Mouse (Mus musculus) central nervous system, embryonic 18 days (tissue): Measurements from ENCODE around the gene Kcnip2. TPM values are rescaled to one million over a fixed set of nuclear protein-coding genes. Genes with fewer than 3 reads are reported as not detected.

Experiments used
- polyA plus RNA-seq: library from polyadenylated mRNA; depleted of rRNA; stranded (reverse); fragments of >200 nt; gene quantifications from 2 replicates; pipeline ENCODE4 v1.2.3, GENCODE M21; 2012; rRNA removed

Kcnip2 gene
- polyA plus RNA-seq, result 31.4 and 35.2 TPM in 2 replicates

DNA sequence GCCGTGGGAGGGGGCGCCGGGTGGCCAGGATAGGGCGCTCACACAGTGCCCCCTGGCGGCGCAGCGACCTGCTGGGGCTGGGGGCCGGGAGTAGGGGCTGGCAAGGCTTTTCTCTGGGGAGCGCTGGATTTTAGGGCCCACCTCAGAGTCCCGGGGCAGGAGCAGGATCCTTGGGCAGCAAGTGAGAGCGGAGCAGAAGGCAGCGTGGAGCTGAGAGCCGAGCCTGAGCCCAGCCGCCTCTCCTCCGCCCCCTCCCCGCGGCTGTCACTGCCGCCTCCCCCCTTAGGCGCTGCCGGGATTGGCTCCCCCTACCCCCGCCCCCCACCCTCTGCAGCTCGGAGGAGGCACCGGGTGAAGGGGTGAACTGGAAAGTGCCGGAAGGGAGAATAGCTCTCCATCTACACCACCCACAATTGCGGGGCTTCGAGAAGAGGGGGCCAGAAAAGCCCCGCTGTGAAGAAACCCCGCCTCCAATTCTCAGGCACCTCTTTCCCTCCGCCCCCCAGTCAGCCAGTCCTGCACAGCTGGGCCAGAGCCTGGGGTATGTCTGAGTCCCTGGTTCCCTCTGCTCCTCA lies at the start of gene Kcnip2:
Gene Kcnip2 (minus strand): TSS at position 231 of the 575 bp plus-strand sequence.

DNA sequence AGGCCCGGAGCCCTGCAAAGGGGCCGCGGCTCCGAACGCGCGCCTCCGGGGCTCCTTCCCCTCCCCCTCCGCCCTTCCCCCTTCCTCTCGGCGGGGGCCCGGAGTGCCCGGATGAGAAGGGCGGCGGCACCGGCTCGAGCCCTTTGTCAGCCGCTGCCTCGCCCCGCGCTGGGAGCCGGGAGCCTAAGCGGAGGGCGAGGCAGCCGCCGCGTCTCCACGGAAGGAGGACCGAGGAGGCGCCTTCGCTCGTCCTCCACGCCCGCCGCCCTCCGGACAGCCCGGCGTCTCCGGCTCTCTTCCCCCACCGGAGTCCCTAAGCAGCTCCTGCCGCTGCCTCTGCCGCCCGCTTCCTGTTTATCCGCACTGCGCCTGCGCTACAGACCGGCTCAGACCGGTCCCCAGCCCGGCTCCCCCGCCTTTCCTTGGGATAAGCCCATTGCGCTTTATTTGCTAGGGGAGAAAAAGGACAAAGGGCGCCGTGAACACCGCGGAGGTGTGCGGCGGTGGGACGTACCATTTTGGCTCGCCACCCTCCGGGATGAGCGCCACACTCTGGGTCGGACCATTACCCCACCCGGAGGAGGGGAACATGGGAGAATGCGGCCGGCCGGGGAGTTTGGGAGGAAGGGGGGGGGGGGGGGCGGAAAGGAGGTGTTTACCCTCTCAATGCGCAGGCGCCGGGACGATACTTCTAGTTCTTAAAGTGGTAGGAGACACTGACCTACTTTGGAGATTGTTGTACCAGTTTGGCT lies 32.5 kb downstream of the Kcnip2 start, which contains the start of gene Mgea5:
Gene Mgea5 (minus strand): TSS at position 657 of the 752 bp plus-strand sequence.

DNA sequence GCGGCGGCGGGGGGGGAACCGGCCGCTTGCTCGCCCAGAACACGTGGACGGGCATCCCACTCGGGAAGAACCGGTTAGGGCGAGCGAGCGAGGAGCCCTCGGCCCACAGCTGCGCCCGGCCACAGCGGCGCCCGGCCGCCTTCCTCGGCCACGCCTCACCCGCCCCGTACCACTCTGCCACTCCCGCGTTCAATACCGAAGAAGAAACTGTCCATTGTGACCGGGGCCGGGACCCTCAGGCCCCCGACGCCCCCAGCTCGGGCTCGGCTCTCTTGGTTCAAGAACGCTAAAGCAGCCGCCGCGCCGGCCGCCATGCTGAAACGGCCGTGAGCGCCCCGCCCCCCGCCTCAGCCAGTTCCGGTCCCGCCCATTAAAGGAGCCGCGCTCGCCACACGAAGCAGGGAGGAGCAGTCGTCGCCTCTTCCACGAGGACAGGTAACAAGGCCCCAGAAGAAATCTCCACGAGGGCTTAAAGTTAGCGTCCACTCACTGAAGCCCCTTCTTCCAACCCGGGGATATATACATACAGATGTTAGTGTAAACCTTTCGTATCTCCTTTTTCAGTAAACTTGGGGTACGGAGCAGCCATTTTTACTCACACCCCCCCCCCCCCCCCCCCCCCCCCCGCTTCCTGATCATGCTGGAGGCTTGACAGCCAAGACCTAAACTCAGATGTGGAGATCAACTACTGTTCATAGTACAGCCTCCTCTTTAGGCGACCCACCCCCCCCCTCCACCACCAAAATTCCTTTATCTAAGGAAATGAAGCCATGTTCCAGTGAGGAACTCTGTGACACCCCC lies 66.4 kb downstream of the Kcnip2 start, which contains the start of gene Npm3:
Gene Npm3 (minus strand): TSS at position 349 of the 801 bp plus-strand sequence.

DNA sequence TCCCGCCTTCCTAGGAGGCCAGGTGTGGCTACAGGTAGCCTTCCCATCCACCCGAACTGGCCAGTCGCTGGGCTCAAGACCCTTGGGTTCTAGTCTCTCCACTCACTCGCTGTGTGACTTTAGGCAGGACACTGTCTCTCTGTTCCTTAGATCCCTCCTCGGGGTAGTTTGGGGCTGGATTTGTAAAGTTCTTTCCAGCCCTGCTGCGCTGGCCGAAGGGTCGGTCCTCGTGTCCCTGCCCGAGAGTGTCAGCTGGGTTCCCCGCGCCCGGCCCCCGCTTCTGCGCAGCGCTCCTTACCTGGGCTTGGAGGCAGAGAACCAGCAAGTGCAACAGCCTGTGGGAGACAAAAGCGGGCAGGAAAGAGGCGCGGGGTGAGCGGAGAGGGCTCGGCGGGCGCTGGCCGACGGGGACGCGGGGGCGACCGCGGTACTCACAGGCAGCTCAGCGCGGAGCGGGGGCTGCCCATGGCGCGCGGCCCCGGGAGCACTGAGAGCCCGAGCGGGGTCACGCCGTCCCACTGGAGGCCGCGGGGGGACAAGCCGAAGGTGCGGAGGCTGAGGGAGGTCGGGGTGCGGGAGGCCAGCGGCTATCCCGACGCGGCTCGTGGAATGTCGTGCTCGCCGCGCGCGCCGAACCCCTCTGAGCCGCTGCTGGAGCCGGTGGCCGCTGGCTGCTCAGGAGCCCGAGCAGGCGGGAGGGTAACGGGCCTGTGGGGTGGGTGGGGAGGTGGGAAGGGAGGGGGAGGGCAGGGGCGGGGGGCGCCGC lies 73.5 kb downstream of the Kcnip2 start, which contains the start of gene Fgf8:
Gene Fgf8 (minus strand): TSS at position 698 of the 766 bp plus-strand sequence.

Other genes with a start within 250 kb of the Kcnip2 start
- gene Fbxw4, start 155.7 kb downstream of the Kcnip2 start, polyA plus RNA-seq, result 49.0 and 50.8 TPM in 2 replicates
- gene Fgf8, start 73.1 kb downstream of the Kcnip2 start, polyA plus RNA-seq, result 0.51 and 0.70 TPM in 2 replicates
- gene Npm3, start 66.5 kb downstream of the Kcnip2 start, polyA plus RNA-seq, result 74.6 and 94.7 TPM in 2 replicates
- gene Mgea5, start 32.2 kb downstream of the Kcnip2 start, polyA plus RNA-seq, result 146 and 153 TPM in 2 replicates
- gene Armh3, start 182.4 kb upstream of the Kcnip2 start, polyA plus RNA-seq, result 19.2 and 19.5 TPM in 2 replicates
- 2.8 and 2.9 TPM in 2 replicates for gene Hps6, start 187.4 kb upstream of the Kcnip2 start, polyA plus RNA-seq
- gene Pprc1, start 228.8 kb upstream of the Kcnip2 start, polyA plus RNA-seq, result 21.0 and 25.9 TPM in 2 replicates
- 250 and 287 TPM in 2 replicates for gene Ldb1, start 229.2 kb upstream of the Kcnip2 start, polyA plus RNA-seq